Mouse (Mus musculus) E14TG2a.4 (cell line): ENCODE data around the gene Psmb6.
"Not testable (repeated sequence)": the region's sequence is repeated elsewhere in the genome, so short reads cannot be mapped to it uniquely, and the experiment has no call there.

Source experiments
- H3K27me3 ChIP-seq: 2 replicates; pipeline ENCODE4 v1.6.1; 2014; ENCODE audit warnings: low read length, control low read depth; ENCODE audit not compliant: insufficient read depth
- H3K36me3 ChIP-seq: 2 replicates; pipeline ENCODE4 v1.6.1; 2014; ENCODE audit warnings: low read length, control low read depth; ENCODE audit not compliant: insufficient read depth
- H3K4me1 ChIP-seq: replicated peaks from 2 replicates; pipeline ENCODE4 v1.6.1; 2014; ENCODE audit warnings: low read depth, low read length, control low read depth
- H3K4me3 ChIP-seq: replicated peaks from 2 replicates; pipeline ENCODE4 v1.5.1; 2014; ENCODE audit warnings: mild to moderate bottlenecking, low read length
- H3K9me3 ChIP-seq: 2 replicates; pipeline ENCODE4 v1.6.1; 2014; ENCODE audit warnings: low read length, control low read depth
- CTCF ChIP-seq: conservative IDR thresholded peaks from 2 replicates; pipeline ENCODE4 v1.5.1; 2014; ENCODE audit warnings: low read length
- NANOG ChIP-seq: IDR thresholded peaks from 2 replicates; pipeline ENCODE4 v1.6.1; 2014; ENCODE audit warnings: borderline replicate concordance, low read length, mixed read lengths
- POU5F1 ChIP-seq: IDR thresholded peaks from 2 replicates; pipeline ENCODE4 v1.6.1; 2014; ENCODE audit warnings: low read length, borderline replicate concordance

The Psmb6 gene

DNA sequence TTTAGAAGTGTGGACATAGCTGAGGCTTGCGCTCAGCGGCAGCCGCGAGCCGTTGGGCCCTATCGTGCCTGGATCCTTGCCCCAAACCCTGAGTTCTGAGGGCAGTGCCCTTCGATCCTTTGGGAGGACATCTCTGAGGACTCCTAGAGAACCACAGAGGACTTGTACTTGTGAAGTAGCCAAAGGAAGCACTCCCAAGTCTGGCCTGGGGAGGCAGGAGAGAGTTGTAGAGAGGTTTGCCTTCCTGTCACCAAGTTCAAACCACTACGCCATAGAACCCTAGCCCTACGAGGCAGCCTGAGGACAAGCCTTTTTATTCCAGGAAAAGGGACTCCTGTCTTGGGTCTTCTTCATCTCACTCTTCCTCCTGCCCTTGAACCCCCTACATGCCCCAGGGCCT, 32.4 kb downstream of the Psmb6 start:
- H3K27me3 ChIP-seq: peaks cover 27% of the 10 kb centered on the region
- no peak for TF ChIP-seq NANOG
- peak; percentile 27 for TF ChIP-seq CTCF
- TF ChIP-seq POU5F1: no peak
- H3K4me3 ChIP-seq: no peak overlapping the region
- no peaks in the 10 kb centered on the region for H3K9me3 ChIP-seq
- no peaks in the 10 kb centered on the region for H3K36me3 ChIP-seq
- peaks cover 38% of the 10 kb centered on the region for H3K4me1 ChIP-seq

DNA sequence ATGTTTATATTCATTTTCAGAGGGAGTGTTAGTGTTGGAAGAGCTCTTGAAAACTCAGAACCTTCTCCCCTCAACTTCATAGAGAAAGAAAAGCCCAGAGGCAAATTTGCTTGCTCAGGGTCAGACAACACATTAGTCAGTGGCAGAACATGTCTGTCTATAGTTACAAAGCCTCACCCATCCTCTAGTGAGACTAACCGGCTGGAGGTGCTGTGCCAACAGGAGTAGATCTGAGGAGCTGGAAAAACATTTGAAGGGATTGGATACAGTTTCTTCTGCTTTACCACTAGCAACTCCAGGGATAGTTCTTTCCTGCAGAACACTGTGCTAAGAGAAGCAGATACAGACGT, 36.7 kb downstream of the Psmb6 start:
- Histone ChIP-seq H3K4me1 (peaks cover 30% of the 10 kb centered on the region), H3K27me3 (0 out of 2 replicates have a peak, but pooled peaks cover 3% of the 10 kb centered on the region), H3K36me3 (peaks cover 4% of the 10 kb centered on the region)

DNA sequence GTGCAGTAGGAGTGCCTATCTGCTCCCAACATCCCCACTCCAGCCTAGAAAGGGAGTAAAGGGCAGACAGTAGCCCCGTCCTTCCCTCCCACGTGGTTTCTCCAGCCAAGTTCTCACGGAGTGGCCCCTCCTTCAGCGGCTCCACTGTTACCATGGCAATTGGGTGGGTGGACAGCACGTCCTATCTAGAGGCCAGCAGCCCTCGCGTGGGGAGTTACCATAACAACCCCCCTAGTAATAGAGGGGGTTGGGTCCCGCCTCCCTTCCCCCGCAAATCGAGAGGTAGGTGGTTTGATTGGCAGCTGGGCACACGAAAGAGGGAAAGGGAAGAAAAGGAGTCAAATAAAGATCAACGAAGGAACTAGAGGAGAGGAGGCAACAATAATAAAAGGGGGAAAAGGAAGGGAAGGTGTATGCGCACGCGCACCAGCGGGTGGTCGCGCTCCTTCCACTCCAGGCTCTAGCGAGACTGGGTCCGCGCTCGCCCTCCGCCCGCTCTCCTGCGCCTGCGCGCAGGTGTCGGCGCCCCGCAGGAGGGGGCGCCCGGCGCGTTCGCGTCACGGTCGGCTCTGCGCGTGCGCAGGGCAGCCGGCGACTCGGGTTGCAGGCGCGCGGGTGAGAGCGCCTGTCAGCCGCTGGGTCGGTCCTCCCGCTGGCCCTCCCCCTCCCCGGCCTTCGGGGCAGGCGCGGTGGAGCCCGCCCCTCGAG, 37.3 kb downstream of the Psmb6 start, which contains the start of gene Mink1:
Gene Mink1, plus strand, starts transcription at position 595 of the 708 bp plus-strand sequence.
- H3K27me3 ChIP-seq: 0 out of 2 replicates have a peak, but pooled peaks cover 3% of the 10 kb centered on the region
- TF ChIP-seq NANOG (no peak), CTCF (no peak), POU5F1 (no peak)
- peaks cover 28% of the 10 kb centered on the region for H3K4me1 ChIP-seq
- H3K9me3 ChIP-seq: no peaks in the 10 kb centered on the region
- peak within 1 kb of the TSS; percentile 93 for H3K4me3 ChIP-seq
- peaks cover 6% of the 10 kb centered on the region for H3K36me3 ChIP-seq

More for the DNA sequence above, 36.7 kb downstream of the Psmb6 start:
- H3K4me3 ChIP-seq: peak overlapping the region; percentile 93
- TF ChIP-seq NANOG (no peak), CTCF (no peak), POU5F1 (no peak)
- H3K9me3 ChIP-seq: no peaks in the 10 kb centered on the region

DNA sequence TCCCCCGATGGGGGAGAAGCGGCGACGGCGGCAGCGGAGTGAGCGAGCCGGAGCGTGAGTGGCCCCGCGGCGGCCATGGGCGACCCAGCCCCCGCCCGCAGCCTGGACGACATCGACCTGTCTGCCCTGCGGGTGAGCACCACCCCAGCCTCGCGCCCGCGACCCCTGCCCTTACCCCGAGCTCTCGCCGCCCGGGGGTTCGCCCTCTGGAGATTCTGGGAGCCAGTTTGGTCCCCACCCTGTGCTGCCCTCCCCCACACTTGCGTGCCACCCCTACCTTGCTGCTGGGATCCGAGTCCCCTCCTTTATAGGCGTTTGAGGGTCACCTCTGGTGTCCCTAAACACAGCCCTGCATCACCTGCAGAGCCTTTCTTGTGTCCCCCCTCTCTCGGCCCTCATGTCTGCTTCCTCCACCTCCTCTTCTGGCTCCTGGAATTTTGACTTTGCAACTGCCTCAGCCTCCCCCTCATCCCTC, 37.9 kb downstream of the Psmb6 start:
- H3K4me1 ChIP-seq: peaks cover 28% of the 10 kb centered on the region
- no peaks in the 10 kb centered on the region for H3K9me3 ChIP-seq
- peaks cover 10% of the 10 kb centered on the region for H3K36me3 ChIP-seq
- no peak for TF ChIP-seq POU5F1
- TF ChIP-seq NANOG: no peak
- no peak for TF ChIP-seq CTCF
- H3K4me3 ChIP-seq: peak overlapping the region; percentile 93
- H3K27me3 ChIP-seq: 0 out of 2 replicates have a peak, but pooled peaks cover 3% of the 10 kb centered on the region

DNA sequence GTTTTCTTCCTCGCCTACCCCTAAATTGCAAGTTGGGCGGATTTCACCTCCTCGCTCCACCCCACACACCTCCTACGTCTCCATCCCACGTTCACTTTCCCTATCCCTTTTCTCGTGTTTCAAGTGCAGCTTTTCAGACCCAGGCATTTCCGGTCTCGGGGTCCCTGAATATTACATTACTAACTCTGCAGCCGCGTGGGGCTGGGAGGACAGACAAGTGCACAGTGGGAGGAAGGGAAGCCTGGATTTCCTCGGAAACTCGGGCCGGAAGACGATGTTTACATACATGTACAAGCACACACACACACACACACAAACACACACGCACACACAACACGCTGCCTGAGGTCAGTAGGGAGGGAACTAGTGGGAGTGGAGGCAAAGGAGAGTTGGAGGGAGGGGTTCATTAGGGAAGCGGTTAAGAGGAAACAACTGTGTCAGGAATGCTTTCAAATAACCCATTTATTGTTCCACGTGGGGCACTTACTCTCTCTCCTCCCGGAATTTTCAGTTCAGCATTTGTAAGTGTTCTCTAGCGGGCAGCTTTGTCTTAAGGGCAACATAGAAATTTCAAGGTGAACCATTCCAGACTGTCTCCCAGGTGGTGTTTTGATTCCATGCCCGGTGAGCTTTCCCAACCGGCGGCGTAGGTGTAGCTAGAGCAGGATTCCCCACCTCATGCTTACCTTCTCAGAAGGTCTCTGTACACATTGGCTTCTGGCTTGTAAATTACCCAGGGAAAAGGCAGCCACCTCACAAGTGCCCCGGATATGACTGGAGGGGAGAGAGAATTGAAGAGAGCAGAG, 38.5 kb downstream of the Psmb6 start:
- TF ChIP-seq CTCF (no peak), POU5F1 (no peak)
- H3K4me3 ChIP-seq: peak overlapping the region; percentile 93
- peaks cover 15% of the 10 kb centered on the region for H3K36me3 ChIP-seq
- peaks cover 28% of the 10 kb centered on the region for H3K4me1 ChIP-seq
- H3K27me3 ChIP-seq: 0 out of 2 replicates have a peak, but pooled peaks cover 3% of the 10 kb centered on the region
- H3K9me3 ChIP-seq: no peaks in the 10 kb centered on the region

- H3K4me1 ChIP-seq: peaks cover 31% of the 10 kb centered on the region
- TF ChIP-seq POU5F1: no peak
- no peak for TF ChIP-seq NANOG
- TF ChIP-seq CTCF: no peak
- H3K36me3 ChIP-seq: peaks cover 15% of the 10 kb centered on the region
- peak overlapping the region; percentile 93 for H3K4me3 ChIP-seq
- 0 out of 2 replicates have a peak, but pooled peaks cover 3% of the 10 kb centered on the region for H3K27me3 ChIP-seq
- H3K9me3 ChIP-seq: no peaks in the 10 kb centered on the region
These were observed 39.2 kb downstream of the Psmb6 start for GRCm38 (mm10) chr11:70564276-70564873.

- Histone ChIP-seq H3K4me1 (peaks cover 45% of the 10 kb centered on the region), H3K27me3 (no peaks in the 10 kb centered on the region), H3K36me3 (peaks cover 15% of the 10 kb centered on the region), H3K4me3 (no peak overlapping the region), H3K9me3 (no peaks in the 10 kb centered on the region)
- TF ChIP-seq NANOG (no peak), POU5F1 (no peak), CTCF (no peak)
These were observed 41.4 kb downstream of the Psmb6 start for GRCm38 (mm10) chr11:70566586-70566985.

DNA sequence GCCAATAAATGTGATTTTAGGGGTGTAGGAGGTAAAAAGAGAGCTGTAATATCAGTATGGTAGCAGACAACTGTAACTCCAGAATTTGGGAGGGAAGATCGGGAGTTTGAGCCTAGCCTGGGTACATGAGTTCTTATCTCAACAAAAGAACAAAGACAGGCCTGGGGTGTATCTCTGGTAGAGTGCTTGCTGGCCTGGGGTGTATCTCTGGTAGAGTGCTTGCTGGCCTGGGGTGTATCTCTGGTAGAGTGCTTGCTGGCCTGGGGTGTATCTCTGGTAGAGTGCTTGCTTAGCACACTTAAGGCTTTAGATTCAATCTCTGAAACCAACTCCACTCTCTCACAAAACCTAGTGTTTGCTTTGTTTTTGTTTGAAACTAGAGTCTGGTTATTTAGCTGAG, 45.4 kb downstream of the Psmb6 start:
- not testable (repeated sequence) for H3K9me3 ChIP-seq, H3K27me3 ChIP-seq, H3K4me3 ChIP-seq
- Histone ChIP-seq H3K4me1 (peaks cover 41% of the 10 kb centered on the region), H3K36me3 (peaks cover 15% of the 10 kb centered on the region)
